Mouse (Mus musculus) heart, postnatal 0 days (tissue): Measurements from ENCODE around the gene Sh3glb1. TPM values are rescaled to one million over a fixed set of nuclear protein-coding genes. Genes with fewer than 3 reads are reported as not detected.

ENCODE experiments used
- ATAC-seq: fragments of 200-750 bp; cut with Nextera tagmentation; 2 replicates; pipeline ENCODE4 v1.8.0; 2017; ENCODE audit warnings: low read depth, moderate number of reproducible peaks, moderate library complexity; ENCODE audit not compliant: insufficient read depth
- DNase-seq: peaks from one replicate; pipeline ENCODE4 v3.0.0-alpha.2; 2016; ENCODE audit warnings: low spot score
- H3K27ac ChIP-seq: fragments of 300-500 bp; sonication (generic); 2 replicates; pipeline ENCODE4 v1.5.1; 2014; ENCODE audit warnings: low read depth, mild to moderate bottlenecking
- H3K27me3 ChIP-seq: fragments of 300-500 bp; sonication (generic); 2 replicates; pipeline ENCODE4 v1.6.1; 2014; ENCODE audit warnings: low read length, mixed read lengths; ENCODE audit not compliant: control insufficient read depth, insufficient read depth
- H3K36me3 ChIP-seq: fragments of 300-500 bp; sonication (generic); replicated peaks from 2 replicates; pipeline ENCODE4 v1.6.1; 2014; ENCODE audit warnings: low read length, mixed read lengths; ENCODE audit not compliant: control insufficient read depth, insufficient read depth
- H3K4me1 ChIP-seq: fragments of 300-500 bp; sonication (generic); 2 replicates; pipeline ENCODE4 v1.6.1; 2014; ENCODE audit warnings: antibody characterized with exemption; ENCODE audit not compliant: control insufficient read depth, insufficient read depth
- H3K4me2 ChIP-seq: fragments of 300-500 bp; sonication (generic); 2 replicates; pipeline ENCODE4 v1.6.1; 2014; ENCODE audit warnings: low read depth, mild to moderate bottlenecking, low read length, moderate library complexity
- H3K4me3 ChIP-seq: fragments of 300-500 bp; sonication (generic); 2 replicates; pipeline ENCODE4 v1.5.1; 2014; ENCODE audit warnings: low read depth, low read length
- H3K9ac ChIP-seq: fragments of 300-500 bp; sonication (generic); replicated peaks from 2 replicates; pipeline ENCODE4 v1.6.1; 2014; ENCODE audit warnings: low read depth, low read length, mixed read lengths
- H3K9me3 ChIP-seq: fragments of 300-500 bp; sonication (generic); replicated peaks from 2 replicates; pipeline ENCODE4 v1.6.1; 2016; ENCODE audit warnings: low read length; ENCODE audit not compliant: control insufficient read depth
- CTCF ChIP-seq: IDR thresholded peaks from 2 replicates; pipeline ENCODE4 v1.5.1; 2016; ENCODE audit warnings: antibody characterized with exemption, control low read depth, low read depth
- EP300 ChIP-seq: IDR thresholded peaks from 2 replicates; pipeline ENCODE4 v1.6.1; 2016; ENCODE audit warnings: antibody characterized with exemption, low read depth
- WGBS: fragments of 180-500 bp; shearing (Covaris S2); extraction: QIAGEN DNeasy Blood & Tissue Kit; methylation state at CpG from one replicate; pipeline ENCODE4 v1.1.7; 2014; 5-methylcytosine and 5-hydroxymethylcytosine counted together
- polyA plus RNA-seq: library from polyadenylated mRNA; unstranded; fragments of >200 nt; fragmentation: Nextera tagmentation; extraction: Ambion mirVana; gene quantifications from 2 replicates; pipeline ENCODE4 v1.2.1, GENCODE M21; 2015
- total RNA-seq: library from RNA; depleted of rRNA; stranded (reverse); fragments of >200 nt; gene quantifications from 2 replicates; pipeline ENCODE4 v1.2.3, GENCODE M21; 2014; ENCODE audit warnings: low replicate concordance

Sh3glb1 gene
- total and polyA plus RNA-seq, 2 experiments from 2014 or later = 139 to 231 TPM

- Histone ChIP-seq H3K27ac (no peak overlapping the region), H3K4me1 (no peaks in the 10 kb centered on the region; the same call in 1 of the 2 replicates)
- ATAC-seq = peak; percentile 57; the same call in 1 of the 2 replicates
These were observed 55.5 kb downstream of the Sh3glb1 start for GRCm38 (mm10) chr3:144664363-144665299.

GRCm38 (mm10) chr3:144663415-144664093 is 56.6 kb downstream of the Sh3glb1 start:
- Histone ChIP-seq H3K27ac (no peak overlapping the region), H3K9ac (no peak overlapping the region), H3K4me2 (no peak overlapping the region), H3K27me3 (no peaks in the 10 kb centered on the region), H3K9me3 (no peaks in the 10 kb centered on the region), H3K36me3 (no peaks in the 10 kb centered on the region), H3K4me3 (no peak overlapping the region), H3K4me1 (no peaks in the 10 kb centered on the region; the same call in 1 of the 2 replicates)
- no peak for TF ChIP-seq CTCF
- TF ChIP-seq EP300 = no peak
- 91% methylated on average over 7 of the region's 7 CpGs for WGBS
- ATAC-seq (no peak), DNase-seq (no peak)

More at GRCm38 (mm10) chr3:144664363-144665299, 55.5 kb downstream of the Sh3glb1 start:
- peak; percentile 40 for DNase-seq
- TF ChIP-seq CTCF = no peak
- TF ChIP-seq EP300 = no peak
- Histone ChIP-seq H3K27me3 (no peaks in the 10 kb centered on the region), H3K36me3 (no peaks in the 10 kb centered on the region), H3K9me3 (no peaks in the 10 kb centered on the region), H3K9ac (no peak overlapping the region), H3K4me2 (peak overlapping the region; percentile 13; the same call in 1 of the 2 replicates), H3K4me3 (no peak overlapping the region)
- 52% methylated on average over 22 of the region's 22 CpGs for WGBS

- no peaks in the 10 kb centered on the region for H3K36me3 ChIP-seq
These were observed 57.8 kb downstream of the Sh3glb1 start for GRCm38 (mm10) chr3:144662215-144662852.

GRCm38 (mm10) chr3:144661439-144661838 is 58.7 kb downstream of the Sh3glb1 start:
- TF ChIP-seq CTCF (no peak), EP300 (no peak)
- WGBS = 90% methylated on average over 3 of the region's 3 CpGs
- Histone ChIP-seq H3K27me3 (no peaks in the 10 kb centered on the region), H3K9me3 (no peaks in the 10 kb centered on the region), H3K4me2 (no peak overlapping the region), H3K9ac (no peak overlapping the region), H3K36me3 (no peaks in the 10 kb centered on the region), H3K4me3 (no peak overlapping the region), H3K27ac (no peak overlapping the region), H3K4me1 (no peaks in the 10 kb centered on the region; the same call in 1 of the 2 replicates)
- ATAC-seq = no peak
- no peak for DNase-seq

More at GRCm38 (mm10) chr3:144662215-144662852, 57.8 kb downstream of the Sh3glb1 start:
- WGBS = 53% methylated on average over 8 of the region's 8 CpGs
- no peak for TF ChIP-seq EP300
- no peak for TF ChIP-seq CTCF
- Histone ChIP-seq H3K9me3 (no peaks in the 10 kb centered on the region), H3K27ac (no peak overlapping the region), H3K4me2 (no peak overlapping the region), H3K4me3 (no peak overlapping the region), H3K9ac (no peak overlapping the region), H3K4me1 (no peaks in the 10 kb centered on the region; the same call in 1 of the 2 replicates), H3K27me3 (no peaks in the 10 kb centered on the region)
- DNase-seq = no peak
- no peak for ATAC-seq

- TF ChIP-seq EP300 (no peak), CTCF (no peak)
These were observed 75.9 kb downstream of the Sh3glb1 start for GRCm38 (mm10) chr3:144644202-144644601.

More at GRCm38 (mm10) chr3:144644202-144644601, 75.9 kb downstream of the Sh3glb1 start:
- WGBS = 32% methylated on average over 5 of the region's 5 CpGs
- no peak for ATAC-seq
- Histone ChIP-seq H3K27me3 (no peaks in the 10 kb centered on the region), H3K27ac (no peak overlapping the region), H3K9ac (no peak overlapping the region), H3K4me3 (no peak overlapping the region), H3K36me3 (no peaks in the 10 kb centered on the region), H3K9me3 (no peaks in the 10 kb centered on the region), H3K4me2 (no peak overlapping the region), H3K4me1 (peaks cover 14% of the 10 kb centered on the region)
- DNase-seq = no peak
